Mouse (Mus musculus) c-Kit-negative CD71-positive TER-119-positive erythroid progenitor cells, embryonic 14.5 days (primary cell): ENCODE measurements around the gene Zdhhc18.
A peak's percentile ranks its signal among the peaks of the same experiment; 100 is the strongest.

ENCODE experiments used
- DNase-seq: peaks from one replicate; pipeline ENCODE4 v3.0.0-alpha.2; 2013; ENCODE audit warnings: low read depth, low spot score

Zdhhc18 gene

GRCm38 (mm10) chr4:133649989-133650699 lies at the start of gene Zdhhc18:
TSS of gene Zdhhc18 (minus strand) at chr4:133650154.
- peak; percentile 27 for DNase-seq

GRCm38 (mm10) chr4:133695363-133695762 lies 45.4 kb upstream of the Zdhhc18 start:
- DNase-seq, result no peak

- DNase-seq, result no peak
Measured at GRCm38 (mm10) chr4:133690252-133690651, 40.3 kb upstream of the Zdhhc18 start.

GRCm38 (mm10) chr4:133688417-133689067 lies 38.6 kb upstream of the Zdhhc18 start:
- DNase-seq, result no peak

- no peak for DNase-seq
Measured at GRCm38 (mm10) chr4:133687126-133687525, 37.2 kb upstream of the Zdhhc18 start.

- DNase-seq, result no peak
Measured at GRCm38 (mm10) chr4:133686512-133686911, 36.6 kb upstream of the Zdhhc18 start.

- no peak for DNase-seq
Measured at GRCm38 (mm10) chr4:133680206-133680786, 30.3 kb upstream of the Zdhhc18 start.

- no peak for DNase-seq
Measured at GRCm38 (mm10) chr4:133679629-133680028, 29.7 kb upstream of the Zdhhc18 start.

- no peak for DNase-seq
Measured at GRCm38 (mm10) chr4:133677266-133677665, 27.3 kb upstream of the Zdhhc18 start.

- DNase-seq, result no peak
Measured at GRCm38 (mm10) chr4:133676189-133676588, 26.2 kb upstream of the Zdhhc18 start.

- DNase-seq, result no peak
Measured at GRCm38 (mm10) chr4:133675594-133676016, 25.7 kb upstream of the Zdhhc18 start.

GRCm38 (mm10) chr4:133674331-133674695 lies 24.4 kb upstream of the Zdhhc18 start:
- no peak for DNase-seq

GRCm38 (mm10) chr4:133673666-133674330 lies 23.8 kb upstream of the Zdhhc18 start:
- peak; percentile 15 for DNase-seq

GRCm38 (mm10) chr4:133672845-133673647 lies 23.1 kb upstream of the Zdhhc18 start:
- peak; percentile 33 for DNase-seq

GRCm38 (mm10) chr4:133671881-133672844 lies 22.2 kb upstream of the Zdhhc18 start, which contains the start of gene Pigv:
TSS of gene Pigv (minus strand) at chr4:133672647.
- peak; percentile 87 for DNase-seq

- peak; percentile 68 for DNase-seq
Measured at GRCm38 (mm10) chr4:133671184-133671880, 21.4 kb upstream of the Zdhhc18 start.

- no peak for DNase-seq
Measured at GRCm38 (mm10) chr4:133669652-133670210, 19.8 kb upstream of the Zdhhc18 start.

- DNase-seq, result no peak
Measured at GRCm38 (mm10) chr4:133668537-133668936, 18.6 kb upstream of the Zdhhc18 start.

- no peak for DNase-seq
Measured at GRCm38 (mm10) chr4:133666199-133666598, 16.2 kb upstream of the Zdhhc18 start.
